Mouse (Mus musculus) gonadal fat pad, adult 2 months (tissue): Measurements from ENCODE around the gene Syt14. TPM values are rescaled to one million over a fixed set of nuclear protein-coding genes. Genes with fewer than 3 reads are reported as not detected.

ENCODE experiments used
- DNase-seq: peaks from one replicate; pipeline ENCODE4 v3.0.0-alpha.2; 2012; ENCODE audit warnings: low read depth
- polyA plus RNA-seq: library from polyadenylated mRNA; depleted of rRNA; stranded (reverse); fragments of >200 nt; gene quantifications from 2 replicates; pipeline ENCODE4 v1.2.3, GENCODE M21; 2012; rRNA removed

The Syt14 gene
- polyA plus RNA-seq, 1 experiment: 0.23 TPM

- peak; percentile 81 for DNase-seq
These were observed 171.1 kb downstream of the Syt14 start for GRCm38 (mm10) chr1:192864440-192864839.

- no peak for DNase-seq
These were observed 174.1 kb downstream of the Syt14 start for GRCm38 (mm10) chr1:192861305-192861960.

GRCm38 (mm10) chr1:192860273-192860672, 175.3 kb downstream of the Syt14 start:
- DNase-seq: no peak

- DNase-seq: no peak
These were observed 178.0 kb downstream of the Syt14 start for GRCm38 (mm10) chr1:192857582-192857981.

GRCm38 (mm10) chr1:192856931-192857330, 178.6 kb downstream of the Syt14 start:
- no peak for DNase-seq

GRCm38 (mm10) chr1:192856411-192856810, 179.2 kb downstream of the Syt14 start:
- no peak for DNase-seq

- no peak for DNase-seq
These were observed 179.9 kb downstream of the Syt14 start, which contains the start of gene Sertad4 for GRCm38 (mm10) chr1:192855474-192856230. TSS of gene Sertad4 (minus strand) at chr1:192855756.

GRCm38 (mm10) chr1:192854819-192855271, 180.7 kb downstream of the Syt14 start:
- DNase-seq: no peak

GRCm38 (mm10) chr1:192853988-192854818, 181.4 kb downstream of the Syt14 start:
- DNase-seq: no peak

GRCm38 (mm10) chr1:192853429-192853828, 182.1 kb downstream of the Syt14 start:
- DNase-seq: no peak

GRCm38 (mm10) chr1:192852047-192852446, 183.5 kb downstream of the Syt14 start:
- no peak for DNase-seq

GRCm38 (mm10) chr1:192851640-192852039, 183.9 kb downstream of the Syt14 start:
- no peak for DNase-seq

GRCm38 (mm10) chr1:192851126-192851525, 184.4 kb downstream of the Syt14 start:
- DNase-seq: no peak

- DNase-seq: no peak
These were observed 186.0 kb downstream of the Syt14 start for GRCm38 (mm10) chr1:192849616-192850015.

- no peak for DNase-seq
These were observed 188.3 kb downstream of the Syt14 start for GRCm38 (mm10) chr1:192847254-192847653.

Other genes starting within 250 kb of the Syt14 start
- 4.3 and 11.1 TPM in 2 replicates for gene Sertad4, start 180.0 kb downstream of the Syt14 start, polyA plus RNA-seq
- gene Diexf, start 94.5 kb upstream of the Syt14 start, polyA plus RNA-seq: 15.3 and 15.6 TPM in 2 replicates
- gene Irf6, start 117.3 kb upstream of the Syt14 start, polyA plus RNA-seq: 26.0 and 31.6 TPM in 2 replicates
- gene A130010J15Rik, start 132.3 kb upstream of the Syt14 start, polyA plus RNA-seq: 5.0 and 5.2 TPM in 2 replicates
- 1.5 and 1.6 TPM in 2 replicates for gene Traf3ip3, start 165.9 kb upstream of the Syt14 start, polyA plus RNA-seq
- gene Lamb3, start 171.9 kb upstream of the Syt14 start, polyA plus RNA-seq: 8.0 and 10.3 TPM in 2 replicates
- 82.3 and 184 TPM in 2 replicates for gene Hsd11b1, start 228.3 kb upstream of the Syt14 start, polyA plus RNA-seq
- 380 and 695 TPM in 2 replicates for gene G0s2, start 237.4 kb upstream of the Syt14 start, polyA plus RNA-seq